Mouse (Mus musculus): ENCODE measurements at regions not wholly inside any gene's neighbourhood (a gene's known extent, or its start where the extent isn't known, plus 50 kb on each side); places are given as distances from the start of the nearest gene placed in this dataset.

GRCm38 (mm10) chr10:12083961-12084360 lies 740.8 kb downstream of the Epm2a start:
- Histone ChIP-seq H3K9ac (ENCODE audit: insufficient read depth, low read depth, low read length, poor library complexity, severe bottlenecking) (no peak overlapping the region), H3K36me3 (ENCODE audit: control insufficient read depth, insufficient read depth, low read length, poor library complexity, severe bottlenecking) (no peaks in the 10 kb centered on the region), H3K9me3 (ENCODE audit: control insufficient read depth, insufficient read depth, low read depth, low read length) (no peaks in the 10 kb centered on the region), H3K27ac (ENCODE audit: insufficient read depth, low read depth, low read length, poor library complexity, severe bottlenecking) (no peak overlapping the region), H3K4me1 (ENCODE audit: control insufficient read depth in 2 of 2, insufficient read depth in 2 of 2, low read length in 2 of 2, poor library complexity in 1 of 2) (no peaks in the 10 kb centered on the region), H3K4me3 (ENCODE audit: insufficient read depth in 1 of 2, low read depth in 1 of 2, low read length in 2 of 2, poor library complexity in 1 of 2, severe bottlenecking in 1 of 2) (no peak overlapping the region)
- in situ Hi-C loops (cut with MboI; ENCODE audit: low sequenced_read_pairs in 2 of 2, unreplicated experiment in 2 of 2): no loop called here
- no peak for DNase-seq (ENCODE audit: low read depth, low spot score)
- TF ChIP-seq MAFK (IDR thresholded peaks at IDR 0.05; ENCODE audit: insufficient read depth, low read depth, low read length): no peak

DNA sequence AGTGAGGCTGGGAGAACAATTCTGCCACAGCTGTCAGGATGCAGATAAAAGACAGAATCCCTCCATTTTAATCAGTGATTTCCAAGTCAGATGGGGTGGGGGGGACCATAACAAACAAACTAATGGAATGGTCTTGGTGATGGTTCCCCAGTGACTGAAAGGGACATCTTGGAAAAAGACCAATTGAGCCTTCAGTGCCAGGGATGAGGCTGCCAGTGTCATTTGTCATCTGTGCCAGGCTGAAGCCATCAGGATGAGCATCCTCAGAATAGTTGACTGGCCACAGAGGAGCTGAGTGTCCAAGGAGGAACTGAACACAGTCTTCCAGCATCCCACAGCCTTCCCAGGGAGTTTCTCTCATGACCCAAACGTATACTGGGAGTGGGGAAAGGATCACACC lies 749.3 kb downstream of the Epm2a start:
- TF ChIP-seq CHD2 (IDR thresholded peaks at IDR 0.05; ENCODE audit: low read depth, low read length) (no peak), ZNF384 (IDR thresholded peaks at IDR 0.05; ENCODE audit: low read depth, low read length) (no peak), MAFK (IDR thresholded peaks at IDR 0.05; ENCODE audit: insufficient read depth, low read depth, low read length) (no peak), ZC3H11A (IDR thresholded peaks at IDR 0.05; ENCODE audit: borderline replicate concordance, low read depth, low read length) (no peak), HCFC1 (IDR thresholded peaks at IDR 0.05; ENCODE audit: borderline replicate concordance, insufficient read depth, low read length) (no peak)
- no peaks in the 10 kb centered on the region for H3K36me3 ChIP-seq (ENCODE audit: control insufficient read depth, insufficient read depth, low read length, poor library complexity, severe bottlenecking)
- H3K9ac ChIP-seq (ENCODE audit: insufficient read depth, low read depth, low read length, poor library complexity, severe bottlenecking): no peak overlapping the region
- H3K27ac ChIP-seq (ENCODE audit: insufficient read depth, low read depth, low read length, poor library complexity, severe bottlenecking): no peak overlapping the region
- H3K4me3 ChIP-seq (ENCODE audit: insufficient read depth in 1 of 2, low read depth in 1 of 2, low read length in 2 of 2, poor library complexity in 1 of 2, severe bottlenecking in 1 of 2): no peak overlapping the region
- no peaks in the 10 kb centered on the region for H3K9me3 ChIP-seq (ENCODE audit: control insufficient read depth, insufficient read depth, low read depth, low read length)
- H3K4me1 ChIP-seq (ENCODE audit: control insufficient read depth in 2 of 2, insufficient read depth in 2 of 2, low read length in 2 of 2, poor library complexity in 1 of 2): no peaks in the 10 kb centered on the region
- in situ Hi-C loops (cut with MboI; ENCODE audit: low sequenced_read_pairs in 2 of 2, unreplicated experiment in 2 of 2): no loop called here
- no peak for DNase-seq (ENCODE audit: low read depth, low spot score)

DNA sequence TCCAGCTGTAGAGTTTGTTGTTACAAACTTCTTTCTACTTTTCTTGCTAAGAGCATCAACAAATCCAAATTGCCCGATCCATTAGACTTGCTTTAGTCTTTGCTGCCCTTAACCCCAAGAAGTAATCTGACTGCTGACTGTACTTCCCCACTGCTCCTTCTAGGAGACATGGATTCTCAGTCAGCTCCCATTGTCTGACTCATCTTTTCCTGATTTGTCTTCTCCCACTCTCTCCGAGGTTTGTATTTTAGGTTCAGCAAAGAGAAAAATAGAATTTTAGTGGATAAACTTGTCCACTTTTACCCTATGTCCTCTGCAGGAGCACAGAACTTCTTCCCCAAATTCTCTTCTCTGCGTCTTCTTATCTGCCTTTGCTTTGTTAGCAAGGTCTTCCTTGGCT lies 753.5 kb downstream of the Epm2a start:
- no peaks in the 10 kb centered on the region for H3K9me3 ChIP-seq (ENCODE audit: control insufficient read depth, insufficient read depth, low read depth, low read length)
- TF ChIP-seq HCFC1 (IDR thresholded peaks at IDR 0.05; ENCODE audit: borderline replicate concordance, insufficient read depth, low read length): no peak
- TF ChIP-seq MAFK (IDR thresholded peaks at IDR 0.05; ENCODE audit: insufficient read depth, low read depth, low read length): no peak
- TF ChIP-seq ZC3H11A (IDR thresholded peaks at IDR 0.05; ENCODE audit: borderline replicate concordance, low read depth, low read length): no peak
- TF ChIP-seq ZNF384 (IDR thresholded peaks at IDR 0.05; ENCODE audit: low read depth, low read length): no peak
- no peak for TF ChIP-seq CHD2 (IDR thresholded peaks at IDR 0.05; ENCODE audit: low read depth, low read length)
- H3K27ac ChIP-seq (ENCODE audit: insufficient read depth, low read depth, low read length, poor library complexity, severe bottlenecking): no peak overlapping the region
- no peaks in the 10 kb centered on the region for H3K36me3 ChIP-seq (ENCODE audit: control insufficient read depth, insufficient read depth, low read length, poor library complexity, severe bottlenecking)
- no peak overlapping the region for H3K9ac ChIP-seq (ENCODE audit: insufficient read depth, low read depth, low read length, poor library complexity, severe bottlenecking)
- in situ Hi-C loops (cut with MboI; ENCODE audit: low sequenced_read_pairs in 2 of 2, unreplicated experiment in 2 of 2): no loop called here
- H3K4me3 ChIP-seq (ENCODE audit: insufficient read depth in 1 of 2, low read depth in 1 of 2, low read length in 2 of 2, poor library complexity in 1 of 2, severe bottlenecking in 1 of 2): no peak overlapping the region
- no peak for DNase-seq (ENCODE audit: low read depth, low spot score)
- H3K4me1 ChIP-seq (ENCODE audit: control insufficient read depth in 2 of 2, insufficient read depth in 2 of 2, low read length in 2 of 2, poor library complexity in 1 of 2): no peaks in the 10 kb centered on the region

DNA sequence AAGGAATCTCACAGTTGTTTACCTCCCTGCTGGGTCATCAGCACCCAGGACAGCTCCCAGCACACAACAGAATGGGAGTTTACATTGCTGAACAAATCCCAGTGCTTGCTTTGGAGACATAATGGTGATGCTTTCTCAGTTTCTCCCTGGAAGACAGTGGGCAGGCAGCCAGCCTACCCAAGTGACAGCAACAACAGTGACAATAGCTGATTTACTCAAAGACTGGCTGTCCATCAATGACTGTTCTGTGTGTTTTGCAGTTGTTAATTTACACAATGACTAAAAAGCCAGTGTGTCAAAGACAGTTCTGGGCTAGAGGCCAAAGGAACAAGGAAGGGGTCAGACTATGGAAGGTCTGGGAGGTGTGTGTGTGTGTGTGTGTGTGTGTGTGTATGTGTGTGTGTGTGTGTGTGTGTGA lies 762.2 kb downstream of the Utrn start:
- H3K4me3 ChIP-seq (ENCODE audit: insufficient read depth in 1 of 2, low read depth in 1 of 2, low read length in 2 of 2, poor library complexity in 1 of 2, severe bottlenecking in 1 of 2): no peak overlapping the region
- no peak overlapping the region for H3K9ac ChIP-seq (ENCODE audit: insufficient read depth, low read depth, low read length, poor library complexity, severe bottlenecking)
- no peaks in the 10 kb centered on the region for H3K9me3 ChIP-seq (ENCODE audit: control insufficient read depth, insufficient read depth, low read depth, low read length)
- peak; percentile 56 for DNase-seq (ENCODE audit: low read depth, low spot score)
- no peaks in the 10 kb centered on the region for H3K4me1 ChIP-seq (ENCODE audit: control insufficient read depth in 2 of 2, insufficient read depth in 2 of 2, low read length in 2 of 2, poor library complexity in 1 of 2)
- H3K27ac ChIP-seq (ENCODE audit: insufficient read depth, low read depth, low read length, poor library complexity, severe bottlenecking): no peak overlapping the region
- in situ Hi-C loops (cut with MboI; ENCODE audit: low sequenced_read_pairs in 2 of 2, unreplicated experiment in 2 of 2): no loop called here
- TF ChIP-seq ZNF384 (IDR thresholded peaks at IDR 0.05; ENCODE audit: low read depth, low read length) (no peak), ZC3H11A (IDR thresholded peaks at IDR 0.05; ENCODE audit: borderline replicate concordance, low read depth, low read length) (no peak), CHD2 (IDR thresholded peaks at IDR 0.05; ENCODE audit: low read depth, low read length) (no peak), MAFK (IDR thresholded peaks at IDR 0.05; ENCODE audit: insufficient read depth, low read depth, low read length) (no peak), HCFC1 (IDR thresholded peaks at IDR 0.05; ENCODE audit: borderline replicate concordance, insufficient read depth, low read length) (no peak)
- no peaks in the 10 kb centered on the region for H3K36me3 ChIP-seq (ENCODE audit: control insufficient read depth, insufficient read depth, low read length, poor library complexity, severe bottlenecking)

DNA sequence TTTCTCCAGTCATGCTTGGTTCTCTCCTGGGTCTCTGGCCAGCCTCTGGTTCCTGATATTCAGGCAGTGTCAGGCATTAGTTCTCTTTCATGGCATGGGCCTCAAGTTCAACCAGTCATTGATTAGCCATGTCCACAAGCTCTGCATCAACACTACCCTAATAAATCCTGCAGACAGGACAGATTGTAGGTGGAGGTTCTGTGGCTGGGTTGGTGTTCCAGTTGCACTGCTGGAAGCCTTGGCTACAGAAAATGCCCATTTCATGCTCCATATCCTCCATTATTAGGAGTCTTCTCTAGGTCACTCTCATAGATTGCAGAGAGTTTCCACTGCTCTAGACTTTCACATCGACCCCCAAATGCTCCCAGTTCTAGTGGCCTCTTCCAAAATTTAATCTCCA lies 757.4 kb downstream of the Utrn start:
- Histone ChIP-seq H3K27ac (ENCODE audit: insufficient read depth, low read depth, low read length, poor library complexity, severe bottlenecking) (no peak overlapping the region), H3K36me3 (ENCODE audit: control insufficient read depth, insufficient read depth, low read length, poor library complexity, severe bottlenecking) (no peaks in the 10 kb centered on the region), H3K4me1 (ENCODE audit: control insufficient read depth in 2 of 2, insufficient read depth in 2 of 2, low read length in 2 of 2, poor library complexity in 1 of 2) (no peaks in the 10 kb centered on the region), H3K9me3 (ENCODE audit: control insufficient read depth, insufficient read depth, low read depth, low read length) (no peaks in the 10 kb centered on the region), H3K4me3 (ENCODE audit: insufficient read depth in 1 of 2, low read depth in 1 of 2, low read length in 2 of 2, poor library complexity in 1 of 2, severe bottlenecking in 1 of 2) (no peak overlapping the region), H3K9ac (ENCODE audit: insufficient read depth, low read depth, low read length, poor library complexity, severe bottlenecking) (no peak overlapping the region)
- DNase-seq (ENCODE audit: low read depth, low spot score): no peak
- in situ Hi-C loops (cut with MboI; ENCODE audit: low sequenced_read_pairs in 2 of 2, unreplicated experiment in 2 of 2): no loop called here
- TF ChIP-seq ZC3H11A (IDR thresholded peaks at IDR 0.05; ENCODE audit: borderline replicate concordance, low read depth, low read length) (no peak), MAFK (IDR thresholded peaks at IDR 0.05; ENCODE audit: insufficient read depth, low read depth, low read length) (no peak), CHD2 (IDR thresholded peaks at IDR 0.05; ENCODE audit: low read depth, low read length) (no peak), ZNF384 (IDR thresholded peaks at IDR 0.05; ENCODE audit: low read depth, low read length) (no peak), HCFC1 (IDR thresholded peaks at IDR 0.05; ENCODE audit: borderline replicate concordance, insufficient read depth, low read length) (no peak)

Data from ES-E14 (cell line).